Mouse (Mus musculus): ENCODE data around the gene Rplp1. TPM values are rescaled to one million over a fixed set of nuclear protein-coding genes. Genes with fewer than 3 reads are reported as not detected.

Rplp1 gene
- polyA plus RNA-seq, 1 experiment, result 3,562 TPM

GRCm38 (mm10) chr9:61887661-61888379 is 26.5 kb downstream of the Rplp1 start:
- TF ChIP-seq GATA1 (IDR thresholded peaks at IDR 0.05; ENCODE audit: low read length), result no peak
- no peak for TF ChIP-seq TAL1 (IDR thresholded peaks at IDR 0.05; ENCODE audit: low read length)
- H3K36me3 ChIP-seq (ENCODE audit: control insufficient read depth), result no peaks in the 10 kb centered on the region
- H3K27me3 ChIP-seq (ENCODE audit: control insufficient read depth), result no peaks in the 10 kb centered on the region

GRCm38 (mm10) chr9:61885964-61886363 is 28.4 kb downstream of the Rplp1 start:
- H3K9me3 ChIP-seq (ENCODE audit: control insufficient read depth, low read length), result no peaks in the 10 kb centered on the region
- no peaks in the 10 kb centered on the region for H3K27me3 ChIP-seq (ENCODE audit: control insufficient read depth)
- no peaks in the 10 kb centered on the region for H3K4me1 ChIP-seq (ENCODE audit: control insufficient read depth)
- H3K36me3 ChIP-seq (ENCODE audit: control insufficient read depth), result no peaks in the 10 kb centered on the region
- TF ChIP-seq TAL1 (IDR thresholded peaks at IDR 0.05; ENCODE audit: low read length) (no peak), GATA1 (IDR thresholded peaks at IDR 0.05; ENCODE audit: low read length) (no peak)
- H3K4me3 ChIP-seq (replicated peaks), result no peak overlapping the region

More at GRCm38 (mm10) chr9:61887661-61888379, 26.5 kb downstream of the Rplp1 start:
- Histone ChIP-seq H3K4me1 (ENCODE audit: control insufficient read depth) (no peaks in the 10 kb centered on the region), H3K4me3 (replicated peaks) (no peak overlapping the region), H3K9me3 (ENCODE audit: control insufficient read depth, low read length) (no peaks in the 10 kb centered on the region)

- Histone ChIP-seq H3K9me3 (ENCODE audit: control insufficient read depth, low read length) (no peaks in the 10 kb centered on the region), H3K4me3 (replicated peaks) (no peak overlapping the region), H3K4me1 (ENCODE audit: control insufficient read depth) (no peaks in the 10 kb centered on the region), H3K27me3 (ENCODE audit: control insufficient read depth) (no peaks in the 10 kb centered on the region), H3K36me3 (ENCODE audit: control insufficient read depth) (no peaks in the 10 kb centered on the region)
- TF ChIP-seq TAL1 (IDR thresholded peaks at IDR 0.05; ENCODE audit: low read length) (no peak), GATA1 (IDR thresholded peaks at IDR 0.05; ENCODE audit: low read length) (no peak)
Observed at GRCm38 (mm10) chr9:61884936-61885335, 29.4 kb downstream of the Rplp1 start.

- no peaks in the 10 kb centered on the region for H3K27me3 ChIP-seq (ENCODE audit: control insufficient read depth)
- no peak overlapping the region for H3K4me3 ChIP-seq (replicated peaks)
- H3K4me1 ChIP-seq (ENCODE audit: control insufficient read depth), result no peaks in the 10 kb centered on the region
- TF ChIP-seq TAL1 (IDR thresholded peaks at IDR 0.05; ENCODE audit: low read length) (no peak), GATA1 (IDR thresholded peaks at IDR 0.05; ENCODE audit: low read length) (no peak)
- H3K9me3 ChIP-seq (ENCODE audit: control insufficient read depth, low read length), result no peaks in the 10 kb centered on the region
- H3K36me3 ChIP-seq (ENCODE audit: control insufficient read depth), result no peaks in the 10 kb centered on the region
Observed at GRCm38 (mm10) chr9:61884375-61884774, 30.0 kb downstream of the Rplp1 start.

- no peak overlapping the region for H3K4me3 ChIP-seq (replicated peaks)
- H3K27me3 ChIP-seq (ENCODE audit: control insufficient read depth), result peaks cover 6% of the 10 kb centered on the region
- no peaks in the 10 kb centered on the region for H3K4me1 ChIP-seq (ENCODE audit: control insufficient read depth)
- TF ChIP-seq TAL1 (IDR thresholded peaks at IDR 0.05; ENCODE audit: low read length) (no peak), GATA1 (IDR thresholded peaks at IDR 0.05; ENCODE audit: low read length) (no peak)
- H3K9me3 ChIP-seq (ENCODE audit: control insufficient read depth, low read length), result no peaks in the 10 kb centered on the region
- no peaks in the 10 kb centered on the region for H3K36me3 ChIP-seq (ENCODE audit: control insufficient read depth)
Observed at GRCm38 (mm10) chr9:61882179-61882578, 32.2 kb downstream of the Rplp1 start.

GRCm38 (mm10) chr9:61878889-61879288 is 35.5 kb downstream of the Rplp1 start:
- H3K36me3 ChIP-seq (ENCODE audit: control insufficient read depth), result no peaks in the 10 kb centered on the region
- H3K27me3 ChIP-seq (ENCODE audit: control insufficient read depth), result peaks cover 8% of the 10 kb centered on the region
- H3K4me1 ChIP-seq (ENCODE audit: control insufficient read depth), result no peaks in the 10 kb centered on the region
- no peaks in the 10 kb centered on the region for H3K9me3 ChIP-seq (ENCODE audit: control insufficient read depth, low read length)
- TF ChIP-seq TAL1 (IDR thresholded peaks at IDR 0.05; ENCODE audit: low read length) (no peak), GATA1 (IDR thresholded peaks at IDR 0.05; ENCODE audit: low read length) (no peak)
- no peak overlapping the region for H3K4me3 ChIP-seq (replicated peaks)

- TF ChIP-seq TAL1 (IDR thresholded peaks at IDR 0.05; ENCODE audit: low read length), result no peak
- no peak for TF ChIP-seq GATA1 (IDR thresholded peaks at IDR 0.05; ENCODE audit: low read length)
- no peak overlapping the region for H3K4me3 ChIP-seq (replicated peaks)
- H3K4me1 ChIP-seq (ENCODE audit: control insufficient read depth), result no peaks in the 10 kb centered on the region
- no peaks in the 10 kb centered on the region for H3K9me3 ChIP-seq (ENCODE audit: control insufficient read depth, low read length)
- peaks cover 8% of the 10 kb centered on the region for H3K27me3 ChIP-seq (ENCODE audit: control insufficient read depth)
- H3K36me3 ChIP-seq (ENCODE audit: control insufficient read depth), result no peaks in the 10 kb centered on the region
Observed at GRCm38 (mm10) chr9:61877373-61878112, 36.8 kb downstream of the Rplp1 start.

- Histone ChIP-seq H3K36me3 (ENCODE audit: control insufficient read depth) (no peaks in the 10 kb centered on the region), H3K27me3 (ENCODE audit: control insufficient read depth) (peaks cover 8% of the 10 kb centered on the region), H3K4me1 (ENCODE audit: control insufficient read depth) (no peaks in the 10 kb centered on the region), H3K9me3 (ENCODE audit: control insufficient read depth, low read length) (peaks cover 3% of the 10 kb centered on the region; the same call in 1 of the 2 replicates), H3K4me3 (replicated peaks) (no peak overlapping the region)
- TF ChIP-seq TAL1 (IDR thresholded peaks at IDR 0.05; ENCODE audit: low read length) (no peak), GATA1 (IDR thresholded peaks at IDR 0.05; ENCODE audit: low read length) (no peak)
Observed at GRCm38 (mm10) chr9:61873325-61873724, 41.0 kb downstream of the Rplp1 start.

GRCm38 (mm10) chr9:61872246-61872941 is 41.9 kb downstream of the Rplp1 start:
- TF ChIP-seq TAL1 (IDR thresholded peaks at IDR 0.05; ENCODE audit: low read length) (no peak), GATA1 (IDR thresholded peaks at IDR 0.05; ENCODE audit: low read length) (no peak)
- H3K9me3 ChIP-seq (ENCODE audit: control insufficient read depth, low read length), result peaks cover 3% of the 10 kb centered on the region; the same call in 1 of the 2 replicates
- H3K36me3 ChIP-seq (ENCODE audit: control insufficient read depth), result no peaks in the 10 kb centered on the region
- H3K27me3 ChIP-seq (ENCODE audit: control insufficient read depth), result 0 out of 2 replicates have a peak, but pooled peaks cover 3% of the 10 kb centered on the region
- H3K4me1 ChIP-seq (ENCODE audit: control insufficient read depth), result no peaks in the 10 kb centered on the region
- no peak overlapping the region for H3K4me3 ChIP-seq (replicated peaks)
